Mouse (Mus musculus) heart, postnatal 0 days (tissue): ENCODE measurements around the gene Adamts3. TPM values are rescaled to one million over a fixed set of nuclear protein-coding genes. Genes with fewer than 3 reads are reported as not detected.

ENCODE experiments used
- ATAC-seq: fragments of 200-750 bp; cut with Nextera tagmentation; 2 replicates; pipeline ENCODE4 v1.8.0; 2017; ENCODE audit warnings: low read depth, moderate number of reproducible peaks, moderate library complexity; ENCODE audit not compliant: insufficient read depth
- DNase-seq: peaks from one replicate; pipeline ENCODE4 v3.0.0-alpha.2; 2016; ENCODE audit warnings: low spot score
- H3K27ac ChIP-seq: fragments of 300-500 bp; sonication (generic); 2 replicates; pipeline ENCODE4 v1.5.1; 2014; ENCODE audit warnings: low read depth, mild to moderate bottlenecking
- H3K27me3 ChIP-seq: fragments of 300-500 bp; sonication (generic); 2 replicates; pipeline ENCODE4 v1.6.1; 2014; ENCODE audit warnings: low read length, mixed read lengths; ENCODE audit not compliant: control insufficient read depth, insufficient read depth
- H3K36me3 ChIP-seq: fragments of 300-500 bp; sonication (generic); replicated peaks from 2 replicates; pipeline ENCODE4 v1.6.1; 2014; ENCODE audit warnings: low read length, mixed read lengths; ENCODE audit not compliant: control insufficient read depth, insufficient read depth
- H3K4me1 ChIP-seq: fragments of 300-500 bp; sonication (generic); 2 replicates; pipeline ENCODE4 v1.6.1; 2014; ENCODE audit warnings: antibody characterized with exemption; ENCODE audit not compliant: control insufficient read depth, insufficient read depth
- H3K4me2 ChIP-seq: fragments of 300-500 bp; sonication (generic); 2 replicates; pipeline ENCODE4 v1.6.1; 2014; ENCODE audit warnings: low read depth, mild to moderate bottlenecking, low read length, moderate library complexity
- H3K4me3 ChIP-seq: fragments of 300-500 bp; sonication (generic); 2 replicates; pipeline ENCODE4 v1.5.1; 2014; ENCODE audit warnings: low read depth, low read length
- H3K9ac ChIP-seq: fragments of 300-500 bp; sonication (generic); replicated peaks from 2 replicates; pipeline ENCODE4 v1.6.1; 2014; ENCODE audit warnings: low read depth, low read length, mixed read lengths
- H3K9me3 ChIP-seq: fragments of 300-500 bp; sonication (generic); replicated peaks from 2 replicates; pipeline ENCODE4 v1.6.1; 2016; ENCODE audit warnings: low read length; ENCODE audit not compliant: control insufficient read depth
- CTCF ChIP-seq: IDR thresholded peaks from 2 replicates; pipeline ENCODE4 v1.5.1; 2016; ENCODE audit warnings: antibody characterized with exemption, control low read depth, low read depth
- EP300 ChIP-seq: IDR thresholded peaks from 2 replicates; pipeline ENCODE4 v1.6.1; 2016; ENCODE audit warnings: antibody characterized with exemption, low read depth
- WGBS: fragments of 180-500 bp; shearing (Covaris S2); extraction: QIAGEN DNeasy Blood & Tissue Kit; methylation state at CpG from one replicate; pipeline ENCODE4 v1.1.7; 2014; 5-methylcytosine and 5-hydroxymethylcytosine counted together
- polyA plus RNA-seq: library from polyadenylated mRNA; unstranded; fragments of >200 nt; fragmentation: Nextera tagmentation; extraction: Ambion mirVana; gene quantifications from 2 replicates; pipeline ENCODE4 v1.2.1, GENCODE M21; 2015
- total RNA-seq: library from RNA; depleted of rRNA; stranded (reverse); fragments of >200 nt; gene quantifications from 2 replicates; pipeline ENCODE4 v1.2.3, GENCODE M21; 2014; ENCODE audit warnings: low replicate concordance

The Adamts3 gene
- total and polyA plus RNA-seq, 2 experiments from 2014 or later: 3.8 to 8.9 TPM

DNA sequence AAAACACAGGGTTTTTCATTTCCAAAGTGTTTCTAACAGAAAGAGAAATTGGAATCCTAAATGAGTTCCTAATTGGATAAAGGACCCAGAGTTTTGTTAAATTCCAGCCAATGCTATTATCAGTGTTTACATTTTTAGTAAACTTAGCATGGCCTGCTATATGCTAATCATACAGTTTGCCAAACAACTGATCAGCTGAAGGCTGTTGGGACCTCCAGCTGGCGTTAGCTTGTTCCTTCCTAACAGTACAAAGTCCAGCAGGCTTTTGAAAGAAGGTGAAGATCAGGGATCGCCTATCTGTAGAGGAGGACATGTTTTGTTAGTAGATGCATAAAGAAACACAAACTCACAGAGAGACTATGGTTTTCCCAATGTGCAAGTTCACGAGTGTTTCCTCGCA lies 173.7 kb downstream of the Adamts3 start:
- Histone ChIP-seq H3K4me2 (no peak overlapping the region), H3K4me1 (peaks cover 15% of the 10 kb centered on the region; the same call in 1 of the 2 replicates), H3K27ac (no peak overlapping the region), H3K9me3 (no peaks in the 10 kb centered on the region), H3K36me3 (no peaks in the 10 kb centered on the region; the same call in 1 of the 2 replicates), H3K9ac (no peak overlapping the region), H3K27me3 (no peaks in the 10 kb centered on the region), H3K4me3 (no peak overlapping the region)
- DNase-seq: no peak
- ATAC-seq: no peak
- no peak for TF ChIP-seq CTCF
- no peak for TF ChIP-seq EP300
- 75% methylated on average over 4 of the region's 4 CpGs for WGBS

DNA sequence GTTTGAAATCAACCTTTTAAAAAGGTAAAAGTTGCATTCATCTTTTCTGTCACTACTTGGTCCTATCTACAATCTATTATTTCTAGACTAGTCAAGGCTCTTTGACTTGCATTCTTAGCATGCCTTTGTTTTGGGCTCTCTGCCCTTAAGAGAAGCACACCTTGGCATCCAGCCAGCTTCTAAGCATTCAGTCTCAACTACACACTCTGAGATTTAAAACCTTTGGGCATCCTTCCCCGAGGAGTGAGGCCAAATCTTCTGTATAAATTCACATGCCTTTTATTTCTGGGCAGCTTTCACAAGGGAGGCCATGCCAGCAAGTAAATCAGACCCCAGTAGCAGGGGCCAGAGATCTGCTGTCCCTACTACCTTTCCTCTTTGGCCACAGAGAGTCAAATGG lies 178.9 kb downstream of the Adamts3 start:
- Histone ChIP-seq H3K9ac (no peak overlapping the region), H3K4me3 (no peak overlapping the region), H3K27me3 (no peaks in the 10 kb centered on the region), H3K4me2 (no peak overlapping the region), H3K27ac (no peak overlapping the region), H3K4me1 (peaks cover 15% of the 10 kb centered on the region; the same call in 1 of the 2 replicates), H3K36me3 (no peaks in the 10 kb centered on the region; the same call in 1 of the 2 replicates), H3K9me3 (no peaks in the 10 kb centered on the region)
- WGBS: 16% methylated on average over 1 of the region's 1 CpGs
- no peak for ATAC-seq
- DNase-seq: peak; percentile 42
- no peak for TF ChIP-seq CTCF
- no peak for TF ChIP-seq EP300

DNA sequence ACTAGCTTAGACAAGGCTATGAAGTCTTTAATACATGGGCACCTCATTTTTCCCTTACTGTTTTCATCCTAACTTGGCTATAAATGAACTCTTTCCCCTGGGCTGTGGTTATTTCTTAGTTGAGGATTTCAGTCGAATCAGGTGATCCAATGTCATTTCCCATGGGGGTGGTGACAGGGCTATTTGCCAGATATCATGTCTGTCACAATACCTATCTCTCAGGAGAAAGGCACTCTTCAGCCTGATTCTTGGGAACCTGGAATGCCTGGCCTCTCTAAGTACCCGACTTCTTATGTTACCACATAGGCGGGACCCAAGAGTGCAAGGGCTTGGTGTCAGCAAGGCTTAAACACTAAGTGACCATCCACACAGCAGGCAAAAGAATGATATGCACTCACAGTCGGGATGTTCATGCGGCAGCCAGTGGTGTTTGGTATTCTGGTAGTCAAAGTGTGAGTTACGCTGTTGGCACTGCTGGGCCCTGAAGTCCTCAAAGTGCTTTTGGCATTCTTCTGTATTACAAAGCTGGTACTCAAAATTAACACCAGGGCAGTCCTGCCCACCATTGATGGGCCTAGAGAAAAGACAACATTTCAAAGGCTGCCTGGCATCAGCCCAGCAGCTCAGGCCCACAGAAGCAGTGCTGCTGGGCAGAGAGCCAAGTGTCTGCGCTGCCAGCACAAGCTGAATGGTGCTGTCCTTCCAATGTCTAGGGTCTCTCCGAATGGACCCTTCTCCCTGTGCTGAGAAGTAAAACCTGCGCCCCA lies 181.7 kb downstream of the Adamts3 start:
- ATAC-seq (peak; percentile 92), DNase-seq (peak; percentile 55)
- H3K27ac ChIP-seq: no peak overlapping the region
- TF ChIP-seq CTCF: no peak
- TF ChIP-seq EP300: no peak
- H3K27me3 ChIP-seq: no peaks in the 10 kb centered on the region
- H3K36me3 ChIP-seq: no peaks in the 10 kb centered on the region
- H3K4me2 ChIP-seq: no peak overlapping the region
- WGBS: 30% methylated on average over 9 of the region's 9 CpGs
- H3K9ac ChIP-seq: no peak overlapping the region
- peaks cover 15% of the 10 kb centered on the region; the same call in 1 of the 2 replicates for H3K4me1 ChIP-seq
- H3K4me3 ChIP-seq: no peak overlapping the region
- no peaks in the 10 kb centered on the region for H3K9me3 ChIP-seq

DNA sequence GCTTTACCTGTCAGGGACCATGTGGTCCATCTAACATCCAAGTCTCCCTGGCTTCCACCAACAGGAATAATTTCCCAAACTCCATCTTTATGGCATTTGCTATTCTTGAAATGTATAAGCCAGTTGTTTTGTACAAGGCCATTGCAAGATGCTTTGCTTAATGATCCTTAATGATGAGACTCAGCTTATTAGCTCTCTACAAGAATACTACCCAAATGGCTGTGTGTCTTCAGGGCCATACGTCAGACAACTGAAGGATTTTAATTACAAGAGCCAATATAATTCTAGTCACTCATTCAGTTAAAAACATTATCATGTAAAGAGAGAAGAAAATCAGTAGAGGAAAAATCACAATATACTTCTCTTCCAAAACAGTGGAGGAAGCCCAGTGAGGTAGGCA lies 195.3 kb downstream of the Adamts3 start:
- Histone ChIP-seq H3K36me3 (no peaks in the 10 kb centered on the region), H3K4me3 (no peak overlapping the region), H3K4me2 (no peak overlapping the region), H3K27ac (no peak overlapping the region), H3K4me1 (no peaks in the 10 kb centered on the region), H3K9ac (no peak overlapping the region), H3K27me3 (no peaks in the 10 kb centered on the region), H3K9me3 (no peaks in the 10 kb centered on the region)
- DNase-seq (no peak), ATAC-seq (no peak)
- 91% methylated on average over 1 of the region's 1 CpGs for WGBS
- TF ChIP-seq CTCF (no peak), EP300 (no peak)

DNA sequence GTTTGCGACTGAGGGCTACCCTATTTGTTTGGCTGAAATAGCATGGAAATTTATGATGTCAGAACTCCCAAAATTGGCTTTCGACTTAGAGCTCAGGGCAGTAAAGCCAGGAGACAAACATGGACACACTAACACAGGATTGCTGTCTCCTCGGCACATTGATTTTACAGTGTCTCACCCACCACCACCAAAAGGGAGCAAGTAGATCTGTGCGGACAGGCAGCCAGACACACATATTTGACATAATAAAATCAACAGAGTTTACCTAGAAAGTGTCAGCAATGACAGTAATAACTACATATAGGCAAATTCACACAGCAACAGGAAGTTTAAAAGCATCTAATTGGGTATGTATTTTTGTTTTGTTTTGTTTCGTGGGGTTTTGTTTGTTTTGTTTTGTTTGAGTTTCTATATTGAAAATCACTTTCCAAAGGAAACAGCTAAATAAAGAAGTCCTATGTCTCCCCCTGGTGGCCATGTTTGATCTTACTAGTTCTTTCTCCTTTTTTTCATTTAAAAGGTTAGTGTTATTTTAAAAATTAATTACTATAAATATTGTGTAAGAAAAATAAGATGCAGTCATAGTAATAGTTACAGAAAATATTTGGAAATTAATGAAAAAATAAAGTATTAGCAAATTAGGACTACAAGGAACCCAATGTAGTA lies 203.1 kb downstream of the Adamts3 start:
- DNase-seq (peak; percentile 59), ATAC-seq (no peak)
- no peak overlapping the region for H3K4me2 ChIP-seq
- WGBS: 62% methylated on average over 5 of the region's 5 CpGs
- no peak overlapping the region for H3K4me3 ChIP-seq
- H3K4me1 ChIP-seq: no peaks in the 10 kb centered on the region
- H3K9me3 ChIP-seq: no peaks in the 10 kb centered on the region
- H3K27ac ChIP-seq: no peak overlapping the region
- no peak overlapping the region for H3K9ac ChIP-seq
- TF ChIP-seq EP300 (no peak), CTCF (peak; percentile 45)
- no peaks in the 10 kb centered on the region for H3K27me3 ChIP-seq
- H3K36me3 ChIP-seq: no peaks in the 10 kb centered on the region
